ENCODE assay signal across 13 mouse cellular contexts in genomic region chr5:105777645-105778044, GRCm38 (mm10).
DNase-seq lines count a peak whose midpoint lies in the region; ATAC-seq and TF ChIP-seq lines count a peak whose summit lies in the region.
"Had no signal": no experiment of that assay in that cellular context is flagged by ENCODE, and none has a peak within 500 bp of the region (broad histone marks: within the 10 kb centered on the region; RNA-seq: fewer than 3 reads in every experiment).

No protein-coding gene starts in this region.

- H3K27me3 ChIP-seq in hindbrain, embryonic 10.5 days (ENCODE audit: insufficient read depth, poor library complexity, severe bottlenecking) = no peaks in the 10 kb centered on the region
- no peaks in the 10 kb centered on the region for H3K27me3 ChIP-seq in hindbrain, embryonic 14.5 days (ENCODE audit: control insufficient read depth, insufficient read depth, low read length)
- H3K27me3 ChIP-seq in midbrain, embryonic 11.5 days (ENCODE audit: control insufficient read depth, insufficient read depth, low read length) = no peaks in the 10 kb centered on the region
- H3K27me3 ChIP-seq in midbrain, postnatal 0 days (ENCODE audit: insufficient read depth, low read length) = no peaks in the 10 kb centered on the region
- H3K27me3 ChIP-seq in liver, embryonic 15.5 days = no peaks in the 10 kb centered on the region
- H3K27me3 ChIP-seq: lung, embryonic 15.5 days had no signal

- ATAC-seq in hindbrain, embryonic 14.5 days (ENCODE audit: low FRiP score) = no peak
- ATAC-seq in midbrain, embryonic 11.5 days (ENCODE audit: low FRiP score) = peak; percentile 51; the same call in 1 of the 2 replicates
- ATAC-seq in midbrain, postnatal 0 days (ENCODE audit: low FRiP score) = no peak
- peak; percentile 59 for ATAC-seq in liver, embryonic 15.5 days (ENCODE audit: insufficient read depth)

- peaks cover 13% of the 10 kb centered on the region; the same call in 1 of the 2 replicates for H3K36me3 ChIP-seq in hindbrain, embryonic 10.5 days
- no peaks in the 10 kb centered on the region; the same call in 1 of the 2 replicates for H3K36me3 ChIP-seq in hindbrain, embryonic 14.5 days (replicated peaks; ENCODE audit: control insufficient read depth, insufficient read depth)
- no peaks in the 10 kb centered on the region for H3K36me3 ChIP-seq in midbrain, embryonic 11.5 days (ENCODE audit: control insufficient read depth, insufficient read depth, low read length)
- H3K36me3 ChIP-seq in midbrain, postnatal 0 days (ENCODE audit: insufficient read depth, low read length) = no peaks in the 10 kb centered on the region
- no peaks in the 10 kb centered on the region for H3K36me3 ChIP-seq in liver, embryonic 15.5 days (replicated peaks)
- H3K36me3 ChIP-seq: heart, embryonic 12.5 days; lung, embryonic 15.5 days had no signal

- no peak overlapping the region for H3K4me2 ChIP-seq in hindbrain, embryonic 14.5 days (replicated peaks)
- no peak overlapping the region for H3K4me2 ChIP-seq in midbrain, embryonic 11.5 days
- H3K4me2 ChIP-seq in midbrain, postnatal 0 days (ENCODE audit: low read depth, low read length, poor library complexity, severe bottlenecking) = no peak overlapping the region
- H3K4me2 ChIP-seq in liver, embryonic 15.5 days = peak overlapping the region; percentile 42
- H3K4me2 ChIP-seq: heart, embryonic 12.5 days; lung, embryonic 15.5 days had no signal

- H3K9ac ChIP-seq in hindbrain, embryonic 14.5 days = no peak overlapping the region
- H3K9ac ChIP-seq in midbrain, embryonic 11.5 days (ENCODE audit: low read length) = no peak overlapping the region
- H3K9ac ChIP-seq in midbrain, postnatal 0 days (replicated peaks; ENCODE audit: low read length, poor library complexity, severe bottlenecking) = no peak overlapping the region
- H3K9ac ChIP-seq in liver, embryonic 15.5 days = no peak overlapping the region
- H3K9ac ChIP-seq: heart, embryonic 12.5 days; lung, embryonic 15.5 days had no signal

- DNase-seq in hindbrain, embryonic 10.5 days (ENCODE audit: low spot score) = peak; percentile 25
- no peak for DNase-seq in hindbrain, embryonic 14.5 days (ENCODE audit: low spot score)
- no peak for DNase-seq in midbrain, embryonic 11.5 days (ENCODE audit: low spot score, missing footprints)
- no peak for DNase-seq in midbrain, postnatal 0 days (ENCODE audit: low spot score)
- DNase-seq in layer of hippocampus, postnatal 36 days = no peak
- no peak for DNase-seq in adrenal gland, adult 8-10 months
- no peak for DNase-seq in urinary bladder, postnatal 10 days (ENCODE audit: low spot score)
- DNase-seq: adrenal gland, postnatal 36 days; cerebellum, postnatal 36 days; gastrocnemius, postnatal 14 days had no signal

- H3K4me1 ChIP-seq in hindbrain, embryonic 10.5 days (replicated peaks) = peaks cover 29% of the 10 kb centered on the region
- H3K4me1 ChIP-seq in hindbrain, embryonic 14.5 days (replicated peaks; ENCODE audit: control insufficient read depth, insufficient read depth, low read length) = peaks cover 18% of the 10 kb centered on the region
- H3K4me1 ChIP-seq in midbrain, embryonic 11.5 days (ENCODE audit: control insufficient read depth, insufficient read depth, low read length) = peaks cover 12% of the 10 kb centered on the region
- no peaks in the 10 kb centered on the region for H3K4me1 ChIP-seq in midbrain, postnatal 0 days (ENCODE audit: insufficient read depth, low read length)
- peaks cover 35% of the 10 kb centered on the region for H3K4me1 ChIP-seq in liver, embryonic 15.5 days (replicated peaks)

- WGBS in hindbrain, embryonic 10.5 days = 23% methylated on average over 8 of the region's 8 CpGs
- 31% methylated on average over 8 of the region's 8 CpGs for WGBS in hindbrain, embryonic 14.5 days
- 37% methylated on average over 8 of the region's 8 CpGs for WGBS in midbrain, embryonic 11.5 days
- 57% methylated on average over 8 of the region's 8 CpGs for WGBS in midbrain, postnatal 0 days
- WGBS in liver, embryonic 15.5 days (ENCODE audit: insufficient replicate concordance) = 63% methylated on average over 8 of the region's 8 CpGs

- no peak for TF ChIP-seq CTCF in midbrain, postnatal 0 days (IDR thresholded peaks at IDR 0.05)

- H3K9me3 ChIP-seq in hindbrain, embryonic 10.5 days = no peaks in the 10 kb centered on the region
- no peaks in the 10 kb centered on the region for H3K9me3 ChIP-seq in hindbrain, embryonic 14.5 days (ENCODE audit: control insufficient read depth, low read length)
- H3K9me3 ChIP-seq in midbrain, embryonic 11.5 days (ENCODE audit: control insufficient read depth, low read length) = no peaks in the 10 kb centered on the region
- H3K9me3 ChIP-seq in midbrain, postnatal 0 days (ENCODE audit: low read length) = no peaks in the 10 kb centered on the region
- no peaks in the 10 kb centered on the region for H3K9me3 ChIP-seq in liver, embryonic 15.5 days (replicated peaks)
- H3K9me3 ChIP-seq: heart, embryonic 12.5 days; lung, embryonic 15.5 days had no signal

- H3K4me3 ChIP-seq in hindbrain, embryonic 10.5 days = no peak overlapping the region
- no peak overlapping the region for H3K4me3 ChIP-seq in hindbrain, embryonic 14.5 days (replicated peaks; ENCODE audit: low read length)
- no peak overlapping the region for H3K4me3 ChIP-seq in midbrain, embryonic 11.5 days (ENCODE audit: low read depth, low read length)
- no peak overlapping the region for H3K4me3 ChIP-seq in midbrain, postnatal 0 days (ENCODE audit: low read depth, low read length)
- H3K4me3 ChIP-seq in liver, embryonic 15.5 days (replicated peaks) = no peak overlapping the region; the same call in 1 of the 2 replicates
- H3K4me3 ChIP-seq: heart, embryonic 12.5 days; lung, embryonic 15.5 days had no signal

- H3K27ac ChIP-seq in hindbrain, embryonic 10.5 days = peak overlapping the region; percentile 50; the same call in 1 of the 2 replicates
- no peak overlapping the region for H3K27ac ChIP-seq in hindbrain, embryonic 14.5 days
- no peak overlapping the region for H3K27ac ChIP-seq in midbrain, embryonic 11.5 days (ENCODE audit: low read depth, low read length)
- no peak overlapping the region for H3K27ac ChIP-seq in midbrain, postnatal 0 days (ENCODE audit: low read depth, low read length)
- peak overlapping the region; percentile 76 for H3K27ac ChIP-seq in liver, embryonic 15.5 days (replicated peaks)
- H3K27ac ChIP-seq: lung, embryonic 15.5 days had no signal

Comparison
In these comparisons a context has a peak if more than half of its experiments do, and no peak if none do; other contexts are left out.
1. H3K27ac ChIP-seq: peak in hindbrain, embryonic 10.5 days (single experiment) and liver, embryonic 15.5 days (single experiment); none in hindbrain, embryonic 14.5 days (single experiment), midbrain, embryonic 11.5 days (single experiment) and midbrain, postnatal 0 days (single experiment).
2. ATAC-seq: peak in midbrain, embryonic 11.5 days (single experiment) and liver, embryonic 15.5 days (single experiment); none in hindbrain, embryonic 14.5 days (single experiment) and midbrain, postnatal 0 days (single experiment).